Mouse (Mus musculus) lung, postnatal 0 days (tissue): ENCODE data around the gene 9230102O04Rik. TPM values are rescaled to one million over a fixed set of nuclear protein-coding genes. Genes with fewer than 3 reads are reported as not detected.

ENCODE experiments used
- ATAC-seq: fragments of 200-750 bp; cut with Nextera tagmentation; 2 replicates; pipeline ENCODE4 v1.8.0; 2017; ENCODE audit warnings: moderate library complexity
- DNase-seq: peaks from one replicate; pipeline ENCODE4 v3.0.0-alpha.2; 2016; ENCODE audit warnings: low spot score
- H3K27ac ChIP-seq: fragments of 300-500 bp; sonication (generic); 2 replicates; pipeline ENCODE4 v1.5.1; 2014; ENCODE audit warnings: antibody characterized with exemption, mild to moderate bottlenecking, low read length, mixed read lengths
- H3K27me3 ChIP-seq: fragments of 300-500 bp; sonication (generic); replicated peaks from 2 replicates; pipeline ENCODE4 v1.6.1; 2014; ENCODE audit warnings: low read length, mixed read lengths; ENCODE audit not compliant: insufficient read depth
- H3K36me3 ChIP-seq: fragments of 300-500 bp; sonication (generic); 2 replicates; pipeline ENCODE4 v1.6.1; 2014; ENCODE audit warnings: low read length, mixed read lengths; ENCODE audit not compliant: insufficient read depth
- H3K4me1 ChIP-seq: fragments of 300-500 bp; sonication (generic); 2 replicates; pipeline ENCODE4 v1.6.1; 2014; ENCODE audit warnings: antibody characterized with exemption, low read depth, low read length, mixed read lengths; ENCODE audit not compliant: insufficient read depth
- H3K4me2 ChIP-seq: fragments of 300-500 bp; sonication (generic); replicated peaks from 2 replicates; pipeline ENCODE4 v1.6.1; 2014; ENCODE audit warnings: low read depth, mild to moderate bottlenecking, low read length, moderate library complexity, mixed read lengths
- H3K4me3 ChIP-seq: fragments of 300-500 bp; sonication (generic); 2 replicates; pipeline ENCODE4 v1.5.1; 2014; ENCODE audit warnings: low read depth, low read length
- H3K9ac ChIP-seq: fragments of 300-500 bp; sonication (generic); replicated peaks from 2 replicates; pipeline ENCODE4 v1.6.1; 2014; ENCODE audit warnings: low read depth, mild to moderate bottlenecking
- H3K9me3 ChIP-seq: fragments of 300-500 bp; sonication (generic); 2 replicates; pipeline ENCODE4 v1.6.1; 2016; ENCODE audit warnings: low read length, mixed read lengths
- CTCF ChIP-seq: IDR thresholded peaks from 2 replicates; pipeline ENCODE4 v1.5.1; 2016; ENCODE audit warnings: antibody characterized with exemption, mild to moderate bottlenecking
- EP300 ChIP-seq: IDR thresholded peaks from 2 replicates; pipeline ENCODE4 v1.6.1; 2016; ENCODE audit warnings: antibody characterized with exemption, mild to moderate bottlenecking, control low read depth
- WGBS: fragments of 180-500 bp; shearing (Covaris S2); extraction: QIAGEN DNeasy Blood & Tissue Kit; methylation state at CpG from one replicate; pipeline ENCODE4 v1.1.7; 2014; 5-methylcytosine and 5-hydroxymethylcytosine counted together
- polyA plus RNA-seq: library from polyadenylated mRNA; unstranded; fragments of >200 nt; fragmentation: Nextera tagmentation; extraction: Ambion mirVana; gene quantifications from 2 replicates; pipeline ENCODE4 v1.2.1, GENCODE M21; 2015

9230102O04Rik gene
- polyA plus RNA-seq, 1 experiment from 2014 or later: not detected

DNA sequence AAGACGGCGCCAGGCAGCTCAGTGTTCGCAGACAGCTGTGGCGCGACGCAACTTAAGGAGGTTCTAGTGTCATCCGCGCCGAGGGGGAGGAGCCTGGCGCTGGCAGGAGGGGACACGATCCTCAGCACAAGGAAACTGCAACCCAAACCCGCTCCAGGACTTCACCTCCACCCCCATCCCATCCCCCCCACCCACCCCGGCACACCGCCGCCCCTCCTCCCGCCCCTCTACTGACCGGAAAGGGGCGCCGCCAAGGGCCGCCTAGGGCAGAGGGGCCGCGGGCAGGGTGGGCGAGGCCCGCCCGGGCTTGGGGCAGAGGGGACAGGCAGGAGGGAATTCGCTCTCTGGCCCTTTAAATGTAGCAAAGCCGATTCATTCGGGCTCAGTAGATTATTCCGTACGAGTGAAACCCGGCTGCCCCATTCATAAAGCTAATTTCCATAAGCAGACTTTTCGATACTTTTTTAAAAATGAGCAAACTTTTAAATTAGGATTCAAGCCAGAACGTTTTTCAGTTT is 10.7 kb downstream of the 9230102O04Rik start:
- Histone ChIP-seq H3K4me1 (peaks cover 11% of the 10 kb centered on the region), H3K9ac (no peak overlapping the region), H3K27me3 (peaks cover 55% of the 10 kb centered on the region), H3K36me3 (no peaks in the 10 kb centered on the region), H3K27ac (no peak overlapping the region), H3K4me3 (peak overlapping the region; percentile 55), H3K9me3 (no peaks in the 10 kb centered on the region), H3K4me2 (peak overlapping the region; percentile 97)
- TF ChIP-seq CTCF (no peak), EP300 (no peak)
- peak; percentile 20 for ATAC-seq
- WGBS: under 1% methylated on average over 32 of the region's 33 CpGs
- peak; percentile 63 for DNase-seq

DNA sequence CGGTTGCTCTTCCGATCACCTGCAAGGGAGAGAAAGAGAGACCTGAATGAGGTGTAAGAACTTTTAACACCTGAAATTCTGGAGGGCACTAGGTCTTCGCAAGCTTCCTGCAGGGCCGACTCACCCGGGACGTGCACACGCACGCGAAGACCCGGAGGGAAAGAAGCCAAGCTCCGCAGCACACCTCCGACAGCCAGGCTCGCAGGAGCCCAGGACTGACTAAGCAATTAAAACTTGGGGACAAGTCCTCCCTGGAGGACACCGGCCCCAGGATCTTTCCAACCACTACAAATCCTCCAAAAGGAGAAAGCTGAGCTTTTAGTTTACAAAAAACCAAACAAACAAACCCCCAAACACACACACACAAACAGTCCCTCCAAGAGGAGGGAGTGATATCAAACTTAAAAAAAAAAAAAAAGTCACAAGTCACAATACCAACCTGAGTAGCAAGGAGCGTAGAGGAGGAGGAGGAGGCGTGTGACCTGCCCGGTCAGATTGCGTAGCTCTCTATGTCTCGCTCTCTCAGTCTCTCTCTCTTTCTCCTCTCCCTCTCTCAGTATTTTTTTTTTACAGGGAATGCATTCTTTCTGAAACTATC is 11.3 kb downstream of the 9230102O04Rik start:
- Histone ChIP-seq H3K9ac (no peak overlapping the region), H3K4me2 (peak overlapping the region; percentile 97), H3K27ac (no peak overlapping the region), H3K4me3 (peak overlapping the region; percentile 55), H3K9me3 (no peaks in the 10 kb centered on the region), H3K4me1 (peaks cover 11% of the 10 kb centered on the region), H3K36me3 (no peaks in the 10 kb centered on the region), H3K27me3 (peaks cover 55% of the 10 kb centered on the region)
- WGBS: under 1% methylated on average over 19 of the region's 19 CpGs
- ATAC-seq: no peak
- no peak for DNase-seq
- TF ChIP-seq CTCF (no peak), EP300 (no peak)

DNA sequence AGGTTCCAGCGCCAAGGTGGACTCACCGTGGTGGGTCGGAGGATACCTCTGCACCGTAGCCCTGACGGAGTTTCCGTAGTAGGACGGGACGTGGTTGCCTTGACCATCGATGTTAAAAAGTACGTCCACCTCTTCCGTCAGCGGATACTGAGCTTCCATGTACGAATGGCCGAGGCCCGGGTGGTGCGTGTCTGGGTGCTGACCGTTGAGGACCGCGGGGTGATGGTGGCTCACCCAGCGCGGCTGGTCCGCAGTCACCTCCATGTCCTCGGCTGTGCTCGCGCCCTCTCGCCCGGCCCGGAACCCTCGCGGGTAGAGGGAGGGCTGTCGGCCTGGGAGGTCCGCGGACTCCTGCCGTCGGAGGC is 12.0 kb downstream of the 9230102O04Rik start:
- peak overlapping the region; percentile 97 for H3K4me2 ChIP-seq
- no peak overlapping the region for H3K9ac ChIP-seq
- peaks cover 55% of the 10 kb centered on the region for H3K27me3 ChIP-seq
- no peak for DNase-seq
- ATAC-seq: no peak
- H3K36me3 ChIP-seq: no peaks in the 10 kb centered on the region
- peaks cover 6% of the 10 kb centered on the region; the same call in 1 of the 2 replicates for H3K4me1 ChIP-seq
- TF ChIP-seq EP300 (no peak), CTCF (no peak)
- H3K9me3 ChIP-seq: no peaks in the 10 kb centered on the region
- WGBS: 1% methylated on average over 35 of the region's 35 CpGs
- H3K27ac ChIP-seq: no peak overlapping the region
- H3K4me3 ChIP-seq: peak overlapping the region; percentile 55

DNA sequence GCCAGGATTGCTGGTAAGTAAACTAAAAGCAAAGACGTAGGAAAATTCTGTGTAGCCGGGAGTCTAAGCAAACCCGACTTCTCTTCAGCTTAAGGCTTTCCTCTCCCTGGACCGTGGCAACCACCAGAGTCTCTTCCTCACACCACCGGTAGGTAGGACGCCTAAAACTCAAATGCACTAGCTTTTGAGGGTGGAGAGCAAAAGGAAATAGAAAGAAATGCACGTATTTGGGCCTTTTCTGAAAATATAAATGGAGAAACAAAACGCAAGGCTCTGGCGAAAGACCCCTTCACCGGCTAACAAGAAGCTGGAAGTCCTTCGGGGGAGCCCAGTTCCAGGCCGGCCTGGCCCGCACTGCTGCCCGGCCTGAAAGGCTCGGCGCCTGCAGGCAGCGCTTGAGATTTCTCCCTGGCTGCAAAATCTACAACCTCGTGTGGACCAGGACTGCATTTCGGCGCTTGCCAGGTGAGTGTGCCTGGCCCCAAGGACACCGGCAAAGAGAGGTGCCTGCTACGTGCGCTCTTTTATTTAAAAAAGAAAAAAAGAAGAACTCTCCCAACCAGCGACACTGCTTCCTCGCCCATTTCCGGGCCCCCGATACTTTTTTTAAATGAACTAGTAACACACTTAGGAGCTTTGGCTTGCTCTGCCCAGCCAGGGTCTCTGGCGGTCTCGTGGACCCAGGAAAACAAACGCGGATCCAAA is 12.6 kb downstream of the 9230102O04Rik start:
- peak overlapping the region; percentile 97 for H3K4me2 ChIP-seq
- WGBS: 12% methylated on average over 31 of the region's 31 CpGs
- no peak overlapping the region for H3K9ac ChIP-seq
- no peaks in the 10 kb centered on the region for H3K36me3 ChIP-seq
- ATAC-seq (no peak), DNase-seq (no peak)
- H3K4me3 ChIP-seq: peak overlapping the region; percentile 55
- no peak overlapping the region for H3K27ac ChIP-seq
- peaks cover 49% of the 10 kb centered on the region for H3K27me3 ChIP-seq
- H3K9me3 ChIP-seq: no peaks in the 10 kb centered on the region
- TF ChIP-seq CTCF (no peak), EP300 (no peak)
- 0 out of 2 replicates have a peak, but pooled peaks cover 6% of the 10 kb centered on the region for H3K4me1 ChIP-seq

GRCm38 (mm10) chr2:9875676-9876357 is 13.5 kb downstream of the 9230102O04Rik start:
- no peak overlapping the region for H3K27ac ChIP-seq
- H3K9ac ChIP-seq: no peak overlapping the region
- TF ChIP-seq CTCF: no peak
- TF ChIP-seq EP300: no peak
- no peaks in the 10 kb centered on the region for H3K36me3 ChIP-seq
- no peaks in the 10 kb centered on the region for H3K9me3 ChIP-seq
- H3K4me1 ChIP-seq: 0 out of 2 replicates have a peak, but pooled peaks cover under 1% of the 10 kb centered on the region
- H3K4me3 ChIP-seq: no peak overlapping the region
- 49% methylated on average over 12 of the region's 12 CpGs for WGBS
- peaks cover 40% of the 10 kb centered on the region for H3K27me3 ChIP-seq
- no peak overlapping the region; the same call in 1 of the 2 replicates for H3K4me2 ChIP-seq
- ATAC-seq (no peak), DNase-seq (no peak)

GRCm38 (mm10) chr2:9875220-9875619 is 14.1 kb downstream of the 9230102O04Rik start:
- Histone ChIP-seq H3K36me3 (no peaks in the 10 kb centered on the region), H3K9ac (no peak overlapping the region), H3K27me3 (peaks cover 34% of the 10 kb centered on the region), H3K4me3 (no peak overlapping the region), H3K9me3 (no peaks in the 10 kb centered on the region), H3K4me2 (no peak overlapping the region), H3K27ac (no peak overlapping the region), H3K4me1 (no peaks in the 10 kb centered on the region)
- ATAC-seq (no peak), DNase-seq (no peak)
- WGBS: 34% methylated on average over 4 of the region's 4 CpGs
- TF ChIP-seq CTCF: no peak
- no peak for TF ChIP-seq EP300
